Mouse (Mus musculus): ENCODE measurements around the gene Gga1.
"Not testable (repeated sequence)": the region's sequence is repeated elsewhere in the genome, so short reads cannot be mapped to it uniquely, and the experiment has no call there.

The Gga1 gene

GRCm38 (mm10) chr15:78845321-78845720, 31.7 kb upstream of the Gga1 start:
- in situ Hi-C loops (cut with MboI), result no loop called here

- in situ Hi-C loops (cut with MboI), result no loop called here
Observed at GRCm38 (mm10) chr15:78845867-78846266, 31.1 kb upstream of the Gga1 start.

GRCm38 (mm10) chr15:78846352-78846751, 30.6 kb upstream of the Gga1 start:
- in situ Hi-C loops (cut with MboI), result no loop called here

- in situ Hi-C loops (cut with MboI), result not testable (repeated sequence)
Observed at GRCm38 (mm10) chr15:78846805-78847204, 30.2 kb upstream of the Gga1 start.

GRCm38 (mm10) chr15:78848467-78848866, 28.5 kb upstream of the Gga1 start:
- in situ Hi-C loops (cut with MboI), result no loop called here

- in situ Hi-C loops (cut with MboI), result no loop called here
Observed at GRCm38 (mm10) chr15:78849485-78849884, 27.5 kb upstream of the Gga1 start.

- in situ Hi-C loops (cut with MboI), result no loop called here
Observed at GRCm38 (mm10) chr15:78850059-78850824, 26.7 kb upstream of the Gga1 start.

- in situ Hi-C loops (cut with MboI), result no loop called here
Observed at GRCm38 (mm10) chr15:78850944-78851343, 26.0 kb upstream of the Gga1 start.

GRCm38 (mm10) chr15:78851505-78852153, 25.4 kb upstream of the Gga1 start:
- in situ Hi-C loops (cut with MboI), result no loop called here

- in situ Hi-C loops (cut with MboI), result no loop called here
Observed at GRCm38 (mm10) chr15:78855303-78855965, 21.6 kb upstream of the Gga1 start, which contains the start of gene Lgals2. Gene Lgals2, minus strand, starts transcription at chr15:78855529.

GRCm38 (mm10) chr15:78857009-78857408, 20.0 kb upstream of the Gga1 start:
- in situ Hi-C loops (cut with MboI), result no loop called here

- in situ Hi-C loops (cut with MboI), result no loop called here
Observed at GRCm38 (mm10) chr15:78859311-78859710, 17.7 kb upstream of the Gga1 start.

- in situ Hi-C loops (cut with MboI), result no loop called here
Observed at GRCm38 (mm10) chr15:78859714-78860113, 17.3 kb upstream of the Gga1 start.

GRCm38 (mm10) chr15:78862280-78862679, 14.7 kb upstream of the Gga1 start:
- in situ Hi-C loops (cut with MboI), result no loop called here

GRCm38 (mm10) chr15:78863154-78863553, 13.8 kb upstream of the Gga1 start:
- in situ Hi-C loops (cut with MboI), result no loop called here

- in situ Hi-C loops (cut with MboI), result no loop called here
Observed at GRCm38 (mm10) chr15:78863852-78864253, 13.1 kb upstream of the Gga1 start.

GRCm38 (mm10) chr15:78868398-78868797, 8.6 kb upstream of the Gga1 start:
- in situ Hi-C loops (cut with MboI), result no loop called here

- in situ Hi-C loops (cut with MboI), result no loop called here
Observed at GRCm38 (mm10) chr15:78868826-78869233, 8.2 kb upstream of the Gga1 start.

- in situ Hi-C loops (cut with MboI), result no loop called here
Observed at GRCm38 (mm10) chr15:78869775-78870174, 7.2 kb upstream of the Gga1 start.

- in situ Hi-C loops (cut with MboI), result no loop called here
Observed at GRCm38 (mm10) chr15:78872021-78872608, 4.9 kb upstream of the Gga1 start.

GRCm38 (mm10) chr15:78873803-78874435, 3.1 kb upstream of the Gga1 start:
- in situ Hi-C loops (cut with MboI), result no loop called here

GRCm38 (mm10) chr15:78874989-78875388, 2.0 kb upstream of the Gga1 start:
- in situ Hi-C loops (cut with MboI), result no loop called here
